Mouse (Mus musculus) stomach, embryonic 16.5 days (tissue): Measurements from ENCODE around the gene Hist3h2ba. TPM values are rescaled to one million over a fixed set of nuclear protein-coding genes. Genes with fewer than 3 reads are reported as not detected.

Experiments
- ATAC-seq: fragments of 200-750 bp; cut with Nextera tagmentation; 2 replicates; pipeline ENCODE4 v1.8.0; 2017; ENCODE audit warnings: moderate number of reproducible peaks, moderate TSS enrichment; ENCODE audit not compliant: insufficient read depth, low FRiP score
- H3K27ac ChIP-seq: fragments of 300-500 bp; sonication (generic); 2 replicates; pipeline ENCODE4 v1.5.1; 2014; ENCODE audit warnings: low read length
- H3K27me3 ChIP-seq: fragments of 300-500 bp; sonication (generic); 2 replicates; pipeline ENCODE4 v1.6.1; 2014; ENCODE audit warnings: low read length, control low read depth, mixed read lengths; ENCODE audit not compliant: control insufficient read depth, insufficient read depth
- H3K36me3 ChIP-seq: fragments of 300-500 bp; sonication (generic); 2 replicates; pipeline ENCODE4 v1.6.1; 2014; ENCODE audit warnings: low read length; ENCODE audit not compliant: control insufficient read depth, insufficient read depth
- H3K4me1 ChIP-seq: fragments of 300-500 bp; sonication (generic); 2 replicates; pipeline ENCODE4 v1.6.1; 2014; ENCODE audit warnings: low read length, control low read depth, mixed read lengths; ENCODE audit not compliant: control insufficient read depth, insufficient read depth
- H3K4me2 ChIP-seq: fragments of 300-500 bp; sonication (generic); 2 replicates; pipeline ENCODE4 v1.6.1; 2014; ENCODE audit warnings: low read depth, low read length, mixed read lengths
- H3K4me3 ChIP-seq: fragments of 300-500 bp; sonication (generic); replicated peaks from 2 replicates; pipeline ENCODE4 v1.5.1; 2014; ENCODE audit warnings: mild to moderate bottlenecking, low read length
- H3K9ac ChIP-seq: fragments of 300-500 bp; sonication (generic); 2 replicates; pipeline ENCODE4 v1.6.1; 2014; ENCODE audit warnings: low read length
- H3K9me3 ChIP-seq: fragments of 300-500 bp; sonication (generic); replicated peaks from 2 replicates; pipeline ENCODE4 v1.6.1; 2016; ENCODE audit warnings: low read length, control low read depth; ENCODE audit not compliant: control insufficient read depth
- WGBS: fragments of 180-500 bp; shearing (Covaris S2); extraction: QIAGEN DNeasy Blood & Tissue Kit; methylation state at CpG from one replicate; pipeline ENCODE4 v1.1.7; 2014; 5-methylcytosine and 5-hydroxymethylcytosine counted together
- microRNA-seq: library from miRNA; unstranded; fragments of <30 nt; microRNA quantifications from one replicate; pipeline ENCODE4, GENCODE M21; 2016
- polyA plus RNA-seq: library from polyadenylated mRNA; unstranded; fragments of >200 nt; fragmentation: Nextera tagmentation; extraction: Ambion mirVana; gene quantifications from 2 replicates; pipeline ENCODE4 v1.2.1, GENCODE M21; 2015

Gene Hist3h2ba
- polyA plus RNA-seq, 1 experiment from 2014 or later = 50.7 TPM

- Histone ChIP-seq H3K9ac (no peak overlapping the region), H3K9me3 (no peaks in the 10 kb centered on the region), H3K4me1 (peaks cover 16% of the 10 kb centered on the region; the same call in 1 of the 2 replicates), H3K4me3 (no peak overlapping the region), H3K27me3 (0 out of 2 replicates have a peak, but pooled peaks cover 8% of the 10 kb centered on the region), H3K27ac (no peak overlapping the region), H3K36me3 (no peaks in the 10 kb centered on the region), H3K4me2 (no peak overlapping the region)
- ATAC-seq = no peak
- 74% methylated on average over 5 of the region's 5 CpGs for WGBS
These were observed 48.8 kb downstream of the Hist3h2ba start for GRCm38 (mm10) chr11:58997541-58997940.

Small RNA genes lying within 50 kb of the gene (microRNA-seq; reads per million reads assigned to microRNA genes)
- gene Gm44313 = not detected

Other genes starting within 250 kb of the Hist3h2ba start
- gene Olfr319, start 249.8 kb upstream of the Hist3h2ba start, polyA plus RNA-seq = not detected in 2 replicates
- gene Olfr318, start 224.9 kb upstream of the Hist3h2ba start, polyA plus RNA-seq = not detected in 2 replicates
- gene Olfr317, start 209.7 kb upstream of the Hist3h2ba start, polyA plus RNA-seq = not detected in 2 replicates
- not detected in 2 replicates for gene Olfr316, start 196.2 kb upstream of the Hist3h2ba start, polyA plus RNA-seq
- gene Olfr315, start 175.7 kb upstream of the Hist3h2ba start, polyA plus RNA-seq = not detected in 2 replicates
- not detected in 2 replicates for gene Olfr314, start 166.0 kb upstream of the Hist3h2ba start, polyA plus RNA-seq
- 5.2 and 5.4 TPM in 2 replicates for gene Fam183b, start 147.0 kb upstream of the Hist3h2ba start, polyA plus RNA-seq
- gene Olfr313, start 133.9 kb upstream of the Hist3h2ba start, polyA plus RNA-seq = not detected in 2 replicates
- gene Olfr312, start 119.7 kb upstream of the Hist3h2ba start, polyA plus RNA-seq = not detected in 2 replicates
- gene Olfr311, start 109.7 kb upstream of the Hist3h2ba start, polyA plus RNA-seq = not detected in 2 replicates
- gene Gm12258, start 101.8 kb upstream of the Hist3h2ba start, polyA plus RNA-seq = 9.5 TPM in 2 replicates
- 5.9 and 7.7 TPM in 2 replicates for gene 2810021J22Rik, start 81.7 kb upstream of the Hist3h2ba start, polyA plus RNA-seq
- 4.7 and 5.4 TPM in 2 replicates for gene Zfp39, start 44.7 kb upstream of the Hist3h2ba start, polyA plus RNA-seq
- 0.72 and 0.80 TPM in 2 replicates for gene Btnl10, start 31.0 kb upstream of the Hist3h2ba start, polyA plus RNA-seq
- gene Rnf187, start 10.0 kb upstream of the Hist3h2ba start, polyA plus RNA-seq = 113 TPM in 2 replicates
- 28.1 and 33.0 TPM in 2 replicates for gene Hist3h2a, start 5.8 kb downstream of the Hist3h2ba start, polyA plus RNA-seq
- 0.17 and 0.27 TPM in 2 replicates for gene Trim17, start 5.8 kb downstream of the Hist3h2ba start, polyA plus RNA-seq
- 20.5 and 20.8 TPM in 2 replicates for gene Trim11, start 29.2 kb downstream of the Hist3h2ba start, polyA plus RNA-seq
- 0.69 and 1.7 TPM in 2 replicates for gene Obscn, start 187.5 kb downstream of the Hist3h2ba start, polyA plus RNA-seq
- 7.0 and 9.3 TPM in 2 replicates for gene Iba57, start 214.8 kb downstream of the Hist3h2ba start, polyA plus RNA-seq
- 0.62 and 0.64 TPM in 2 replicates for gene Gjc2, start 234.3 kb downstream of the Hist3h2ba start, polyA plus RNA-seq
- 128 and 129 TPM in 2 replicates for gene Guk1, start 243.3 kb downstream of the Hist3h2ba start, polyA plus RNA-seq